Mouse (Mus musculus) stomach, postnatal 0 days (tissue): ENCODE measurements around the gene Actb. TPM values are rescaled to one million over a fixed set of nuclear protein-coding genes. Genes with fewer than 3 reads are reported as not detected.

Experiments used
- ATAC-seq: fragments of 200-750 bp; cut with Nextera tagmentation; 2 replicates; pipeline ENCODE4 v1.8.0; 2017; ENCODE audit not compliant: low FRiP score, low TSS enrichment
- DNase-seq: peaks from one replicate; pipeline ENCODE4 v3.0.0-alpha.2; 2016; ENCODE audit warnings: low spot score
- H3K27ac ChIP-seq: fragments of 300-500 bp; sonication (generic); replicated peaks from 2 replicates; pipeline ENCODE4 v1.5.1; 2014; ENCODE audit warnings: mild to moderate bottlenecking, control low read depth
- H3K27me3 ChIP-seq: fragments of 300-500 bp; sonication (generic); 2 replicates; pipeline ENCODE4 v1.6.1; 2014; ENCODE audit warnings: low read length; ENCODE audit not compliant: control insufficient read depth, insufficient read depth
- H3K36me3 ChIP-seq: fragments of 300-500 bp; sonication (generic); 2 replicates; pipeline ENCODE4 v1.6.1; 2014; ENCODE audit warnings: low read length, mixed read lengths; ENCODE audit not compliant: control insufficient read depth, insufficient read depth
- H3K4me1 ChIP-seq: fragments of 300-500 bp; sonication (generic); replicated peaks from 2 replicates; pipeline ENCODE4 v1.6.1; 2014; ENCODE audit warnings: antibody characterized with exemption; ENCODE audit not compliant: control insufficient read depth, insufficient read depth
- H3K4me2 ChIP-seq: fragments of 300-500 bp; sonication (generic); replicated peaks from 2 replicates; pipeline ENCODE4 v1.6.1; 2014; ENCODE audit warnings: low read depth, mild to moderate bottlenecking, control low read depth, moderate library complexity
- H3K4me3 ChIP-seq: fragments of 300-500 bp; sonication (generic); 2 replicates; pipeline ENCODE4 v1.5.1; 2014; ENCODE audit warnings: low read depth, low read length, control low read depth
- H3K9ac ChIP-seq: fragments of 300-500 bp; sonication (generic); 2 replicates; pipeline ENCODE4 v1.6.1; 2014; ENCODE audit warnings: mild to moderate bottlenecking, low read length, control low read depth, mixed read lengths
- H3K9me3 ChIP-seq: fragments of 300-500 bp; sonication (generic); 2 replicates; pipeline ENCODE4 v1.6.1; 2016; ENCODE audit warnings: low read length; ENCODE audit not compliant: control insufficient read depth
- CTCF ChIP-seq: IDR thresholded peaks from 2 replicates; pipeline ENCODE4 v1.5.1; 2016; ENCODE audit warnings: antibody characterized with exemption, low read depth, mild to moderate bottlenecking, moderate library complexity
- EP300 ChIP-seq: optimal IDR thresholded peaks from 2 replicates; pipeline ENCODE3; 2016; ENCODE audit warnings: antibody characterized with exemption
- WGBS: fragments of 180-500 bp; shearing (Covaris S2); extraction: QIAGEN DNeasy Blood & Tissue Kit; methylation state at CpG from one replicate; pipeline ENCODE4 v1.1.7; 2014; 5-methylcytosine and 5-hydroxymethylcytosine counted together
- polyA plus RNA-seq: library from polyadenylated mRNA; unstranded; fragments of >200 nt; fragmentation: Nextera tagmentation; extraction: Ambion mirVana; gene quantifications from 2 replicates; pipeline ENCODE4 v1.2.1, GENCODE M21; 2015

Gene Actb
- polyA plus RNA-seq, 1 experiment from 2014 or later, result 16,187 TPM

DNA sequence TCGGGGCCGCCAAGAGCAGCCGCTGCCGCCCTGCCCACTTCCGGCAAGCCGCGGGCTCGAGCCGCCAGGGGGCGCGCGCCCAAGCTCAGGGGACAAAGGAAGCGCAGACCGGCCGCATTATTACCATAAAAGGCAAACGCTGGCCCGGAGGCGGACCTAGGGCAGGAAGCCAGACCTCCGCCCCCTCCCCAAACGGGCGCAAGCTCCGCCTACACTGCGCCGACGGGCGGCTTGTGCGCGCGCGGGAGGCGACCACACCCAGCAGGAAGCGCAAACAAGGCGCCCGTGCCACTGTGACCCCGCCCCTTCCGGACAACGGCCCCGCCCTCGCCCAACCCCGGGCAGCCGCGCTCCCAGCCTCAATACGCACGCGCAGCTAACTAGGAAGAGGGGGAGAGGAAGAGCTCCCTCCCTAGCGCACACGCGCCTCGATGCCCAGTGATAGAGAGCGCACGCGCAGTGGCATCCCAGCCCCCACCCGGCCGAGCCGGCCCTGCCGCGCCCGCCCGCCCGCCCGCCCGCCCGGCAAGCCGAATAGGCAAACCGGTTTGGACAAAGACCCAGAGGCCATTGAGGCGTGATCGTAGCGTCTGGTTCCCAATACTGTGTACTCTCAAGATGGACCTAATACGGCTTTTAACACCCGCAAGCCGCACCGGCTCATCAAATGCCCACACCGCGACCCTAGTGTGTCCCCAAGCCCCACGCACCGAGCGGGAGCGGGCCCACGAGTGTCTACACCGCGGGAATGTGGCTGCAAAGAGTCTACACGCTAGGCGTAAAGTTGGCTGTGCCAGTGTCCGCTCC, 626 bp downstream of the Actb start:
- peak overlapping the region; percentile 100 for H3K4me3 ChIP-seq
- peaks cover 21% of the 10 kb centered on the region for H3K36me3 ChIP-seq
- peak; percentile 83 for ATAC-seq
- DNase-seq, result peak; percentile 99
- under 1% methylated on average over 64 of the region's 84 CpGs for WGBS
- TF ChIP-seq CTCF, result peak; percentile 92
- TF ChIP-seq EP300, result peak; percentile 86
- H3K4me2 ChIP-seq, result peak overlapping the region; percentile 63
- H3K9me3 ChIP-seq, result no peaks in the 10 kb centered on the region
- H3K9ac ChIP-seq, result peak overlapping the region; percentile 100
- H3K27me3 ChIP-seq, result no peaks in the 10 kb centered on the region
- peaks cover 26% of the 10 kb centered on the region for H3K4me1 ChIP-seq
- H3K27ac ChIP-seq, result peak overlapping the region; percentile 100

DNA sequence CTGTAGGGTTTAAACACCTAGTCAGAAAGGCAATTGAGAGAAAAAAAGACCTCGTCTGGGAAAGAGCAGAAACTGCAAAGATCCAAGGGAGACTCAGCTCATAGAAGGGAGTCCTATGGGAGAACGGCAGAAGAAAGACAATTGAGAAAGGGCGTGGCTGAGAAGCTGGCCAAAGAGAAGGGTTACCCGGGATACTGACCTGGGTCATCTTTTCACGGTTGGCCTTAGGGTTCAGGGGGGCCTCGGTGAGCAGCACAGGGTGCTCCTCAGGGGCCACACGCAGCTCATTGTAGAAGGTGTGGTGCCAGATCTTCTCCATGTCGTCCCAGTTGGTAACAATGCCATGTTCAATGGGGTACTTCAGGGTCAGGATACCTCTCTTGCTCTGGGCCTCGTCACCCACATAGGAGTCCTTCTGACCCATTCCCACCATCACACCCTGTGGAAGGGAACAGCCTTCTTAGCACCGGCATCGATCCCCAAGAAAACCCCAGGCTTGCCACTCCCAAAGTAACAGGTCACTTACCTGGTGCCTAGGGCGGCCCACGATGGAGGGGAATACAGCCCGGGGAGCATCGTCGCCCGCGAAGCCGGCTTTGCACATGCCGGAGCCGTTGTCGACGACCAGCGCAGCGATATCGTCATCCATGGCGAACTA, 1.4 kb downstream of the Actb start:
- Histone ChIP-seq H3K27ac (peak overlapping the region; percentile 100), H3K36me3 (peaks cover 25% of the 10 kb centered on the region), H3K4me3 (peak overlapping the region; percentile 100), H3K27me3 (no peaks in the 10 kb centered on the region), H3K9me3 (no peaks in the 10 kb centered on the region), H3K9ac (peak overlapping the region; percentile 100), H3K4me1 (peaks cover 26% of the 10 kb centered on the region), H3K4me2 (peak overlapping the region; percentile 63)
- ATAC-seq (no peak; the same call in 1 of the 2 replicates), DNase-seq (no peak)
- 1% methylated on average over 27 of the region's 27 CpGs for WGBS
- TF ChIP-seq EP300 (no peak), CTCF (no peak)

DNA sequence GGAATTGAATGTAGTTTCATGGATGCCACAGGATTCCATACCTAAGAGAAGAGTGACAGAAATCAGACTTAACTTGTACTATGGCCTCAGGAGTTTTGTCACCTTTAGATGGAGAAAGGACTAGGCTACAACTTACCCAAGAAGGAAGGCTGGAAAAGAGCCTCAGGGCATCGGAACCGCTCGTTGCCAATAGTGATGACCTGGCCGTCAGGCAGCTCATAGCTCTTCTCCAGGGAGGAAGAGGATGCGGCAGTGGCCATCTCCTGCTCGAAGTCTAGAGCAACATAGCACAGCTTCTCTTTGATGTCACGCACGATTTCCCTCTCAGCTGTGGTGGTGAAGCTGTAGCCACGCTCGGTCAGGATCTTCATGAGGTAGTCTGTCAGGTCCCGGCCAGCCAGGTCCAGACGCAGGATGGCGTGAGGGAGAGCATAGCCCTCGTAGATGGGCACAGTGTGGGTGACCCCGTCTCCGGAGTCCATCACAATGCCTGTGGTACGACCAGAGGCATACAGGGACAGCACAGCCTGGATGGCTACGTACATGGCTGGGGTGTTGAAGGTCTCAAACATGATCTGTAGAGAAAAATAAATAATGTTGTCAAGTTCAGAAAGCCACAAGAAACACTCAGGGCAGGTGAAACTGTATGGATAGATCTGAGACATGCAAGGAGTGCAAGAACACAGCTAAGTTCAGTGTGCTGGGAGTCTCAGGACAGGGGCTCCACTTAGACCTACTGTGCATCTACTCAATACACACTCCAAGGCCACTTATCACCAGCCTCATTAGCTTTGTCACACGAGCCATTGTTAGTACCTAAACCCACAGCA, 2.1 kb downstream of the Actb start:
- whole genome bisulfite sequencing, result 35% methylated on average over 19 of the region's 19 CpGs
- no peaks in the 10 kb centered on the region for H3K9me3 ChIP-seq
- DNase-seq, result no peak
- H3K27me3 ChIP-seq, result no peaks in the 10 kb centered on the region
- H3K9ac ChIP-seq, result peak overlapping the region; percentile 100
- H3K4me1 ChIP-seq, result peaks cover 18% of the 10 kb centered on the region
- H3K27ac ChIP-seq, result peak overlapping the region; percentile 100
- H3K36me3 ChIP-seq, result peaks cover 28% of the 10 kb centered on the region
- H3K4me3 ChIP-seq, result peak overlapping the region; percentile 100
- peak overlapping the region; percentile 63 for H3K4me2 ChIP-seq
- TF ChIP-seq CTCF (no peak), EP300 (no peak)
- ATAC-seq, result no peak

DNA sequence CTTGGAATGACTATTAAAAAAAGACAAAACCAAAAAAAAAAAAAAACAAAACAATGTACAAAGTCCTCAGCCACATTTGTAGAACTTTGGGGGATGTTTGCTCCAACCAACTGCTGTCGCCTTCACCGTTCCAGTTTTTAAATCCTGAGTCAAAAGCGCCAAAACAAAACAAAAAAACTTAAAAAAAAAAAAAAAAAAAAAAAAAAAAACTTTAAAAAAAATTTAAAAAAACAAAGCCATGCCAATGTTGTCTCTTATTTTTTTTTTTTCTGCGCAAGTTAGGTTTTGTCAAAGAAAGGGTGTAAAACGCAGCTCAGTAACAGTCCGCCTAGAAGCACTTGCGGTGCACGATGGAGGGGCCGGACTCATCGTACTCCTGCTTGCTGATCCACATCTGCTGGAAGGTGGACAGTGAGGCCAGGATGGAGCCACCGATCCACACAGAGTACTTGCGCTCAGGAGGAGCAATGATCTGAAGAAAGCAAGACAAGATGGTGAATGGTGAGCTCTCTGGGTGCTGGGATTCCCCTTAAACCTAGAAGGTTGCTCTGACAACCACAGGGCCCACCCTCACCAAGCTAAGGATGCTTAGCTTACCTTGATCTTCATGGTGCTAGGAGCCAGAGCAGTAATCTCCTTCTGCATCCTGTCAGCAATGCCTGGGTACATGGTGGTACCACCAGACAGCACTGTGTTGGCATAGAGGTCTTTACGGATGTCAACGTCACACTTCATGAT, 2.9 kb downstream of the Actb start:
- no peak for TF ChIP-seq CTCF
- TF ChIP-seq EP300, result no peak
- Histone ChIP-seq H3K9ac (peak overlapping the region; percentile 100), H3K27ac (peak overlapping the region; percentile 81), H3K4me3 (peak overlapping the region; percentile 100), H3K27me3 (no peaks in the 10 kb centered on the region), H3K4me2 (peak overlapping the region; percentile 63), H3K9me3 (no peaks in the 10 kb centered on the region), H3K4me1 (peaks cover 11% of the 10 kb centered on the region), H3K36me3 (peaks cover 31% of the 10 kb centered on the region)
- no peak for DNase-seq
- 49% methylated on average over 14 of the region's 14 CpGs for WGBS
- ATAC-seq, result no peak

DNA sequence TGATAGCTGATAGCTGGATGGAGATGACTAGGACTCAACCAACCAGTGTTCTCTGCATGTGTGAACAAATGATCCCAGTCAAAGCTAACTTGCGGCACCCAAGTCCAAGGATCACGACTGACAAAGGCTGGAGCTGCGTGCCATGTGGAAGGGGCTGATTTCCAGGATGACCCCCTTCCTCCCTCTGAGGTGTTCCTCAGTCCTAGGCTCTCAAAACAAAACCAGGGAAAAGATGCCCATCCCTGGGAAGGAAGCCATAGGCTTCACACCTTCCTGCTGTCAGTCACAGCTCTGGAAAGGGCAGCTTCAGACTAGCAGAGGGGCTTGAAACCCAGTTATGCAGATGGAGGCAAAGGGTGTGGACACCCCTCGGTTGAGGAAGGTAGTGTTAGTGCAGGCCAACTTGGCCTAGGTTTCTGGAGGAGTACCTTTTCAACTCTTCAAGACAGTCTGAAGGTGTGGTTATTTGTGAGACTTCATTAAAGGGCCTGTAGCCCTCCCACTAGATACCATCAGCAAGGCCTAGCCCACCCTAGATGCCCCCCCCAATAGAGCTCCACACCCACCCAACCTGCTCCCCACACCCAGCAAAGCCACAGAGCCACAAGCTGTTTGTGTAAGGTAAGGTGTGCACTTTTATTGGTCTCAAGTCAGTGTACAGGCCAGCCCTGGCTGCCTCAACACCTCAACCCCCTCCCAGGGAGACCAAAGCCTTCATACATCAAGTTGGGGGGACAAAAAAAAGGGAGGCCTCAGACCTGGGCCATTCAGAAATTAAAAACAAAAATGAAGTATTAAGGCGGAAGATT, 3.8 kb downstream of the Actb start:
- Histone ChIP-seq H3K4me2 (peak overlapping the region; percentile 44), H3K9me3 (no peaks in the 10 kb centered on the region), H3K4me3 (peak overlapping the region; percentile 8; the same call in 1 of the 2 replicates), H3K4me1 (peaks cover 6% of the 10 kb centered on the region), H3K27me3 (no peaks in the 10 kb centered on the region), H3K9ac (peak overlapping the region; percentile 61), H3K36me3 (peaks cover 31% of the 10 kb centered on the region), H3K27ac (peak overlapping the region; percentile 79)
- TF ChIP-seq EP300 (no peak), CTCF (no peak)
- 42% methylated on average over 5 of the region's 5 CpGs for WGBS
- DNase-seq (no peak), ATAC-seq (no peak)
